Mouse (Mus musculus): ENCODE data around the gene Mtln. TPM values are rescaled to one million over a fixed set of nuclear protein-coding genes. Genes with fewer than 3 reads are reported as not detected.

Mtln gene
- polyA plus RNA-seq, 1 experiment from 2014 or later: 22.8 TPM

DNA sequence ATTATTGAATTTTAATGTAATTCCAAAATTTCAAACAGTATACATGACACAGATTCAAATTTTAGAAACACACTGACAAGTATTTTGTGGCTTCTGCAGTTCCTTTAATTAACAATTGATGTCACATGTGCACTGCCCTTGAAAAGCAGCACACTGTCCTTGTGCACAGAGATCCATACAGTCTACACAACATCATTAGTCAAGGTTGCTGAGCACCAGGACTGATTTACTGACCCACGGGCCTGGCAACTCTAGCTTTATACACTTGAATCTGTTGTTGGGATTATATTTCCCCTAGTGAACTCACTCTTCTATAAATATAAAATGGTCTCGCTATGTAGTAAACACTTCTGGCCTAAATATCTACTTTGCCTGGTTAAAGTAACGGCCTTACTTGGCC lies 17.3 kb downstream of the Mtln start:
- TF ChIP-seq EP300 (IDR thresholded peaks at IDR 0.05; ENCODE audit: low read depth) (no peak), CTCF (IDR thresholded peaks at IDR 0.05; ENCODE audit: low read depth) (no peak)
- Histone ChIP-seq H3K36me3 (replicated peaks; ENCODE audit: insufficient read depth, low read length) (no peaks in the 10 kb centered on the region), H3K9me3 (ENCODE audit: low read length) (no peaks in the 10 kb centered on the region), H3K9ac (replicated peaks) (no peak overlapping the region), H3K4me3 (ENCODE audit: low read depth, low read length) (no peak overlapping the region), H3K4me2 (ENCODE audit: low read depth, low read length) (no peak overlapping the region), H3K4me1 (ENCODE audit: insufficient read depth) (no peaks in the 10 kb centered on the region), H3K27me3 (ENCODE audit: insufficient read depth, low read length) (no peaks in the 10 kb centered on the region), H3K27ac (ENCODE audit: low read depth) (no peak overlapping the region)
- DNase-seq (no peak), ATAC-seq (no peak)
- whole genome bisulfite sequencing (ENCODE audit: insufficient replicate concordance): 79% methylated on average over 3 of the region's 3 CpGs

DNA sequence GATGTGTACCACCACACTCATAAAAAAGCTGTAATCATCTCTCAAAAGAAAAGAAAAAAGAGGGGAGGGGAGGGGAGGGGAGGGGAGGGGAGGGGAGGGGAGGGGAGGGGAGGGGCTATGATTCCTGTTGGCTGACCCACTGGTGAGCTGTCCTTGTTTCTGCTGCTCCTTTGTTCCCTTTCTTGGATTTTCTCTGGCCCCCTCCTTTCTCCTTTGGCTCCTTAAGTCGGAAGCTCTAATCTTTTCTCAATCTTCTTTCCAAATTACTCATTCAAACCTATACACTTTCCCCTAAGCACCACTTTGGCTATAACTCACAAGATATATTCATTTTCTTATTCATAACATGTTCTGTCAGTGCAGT lies 17.7 kb downstream of the Mtln start:
- H3K9ac ChIP-seq (replicated peaks): no peak overlapping the region

DNA sequence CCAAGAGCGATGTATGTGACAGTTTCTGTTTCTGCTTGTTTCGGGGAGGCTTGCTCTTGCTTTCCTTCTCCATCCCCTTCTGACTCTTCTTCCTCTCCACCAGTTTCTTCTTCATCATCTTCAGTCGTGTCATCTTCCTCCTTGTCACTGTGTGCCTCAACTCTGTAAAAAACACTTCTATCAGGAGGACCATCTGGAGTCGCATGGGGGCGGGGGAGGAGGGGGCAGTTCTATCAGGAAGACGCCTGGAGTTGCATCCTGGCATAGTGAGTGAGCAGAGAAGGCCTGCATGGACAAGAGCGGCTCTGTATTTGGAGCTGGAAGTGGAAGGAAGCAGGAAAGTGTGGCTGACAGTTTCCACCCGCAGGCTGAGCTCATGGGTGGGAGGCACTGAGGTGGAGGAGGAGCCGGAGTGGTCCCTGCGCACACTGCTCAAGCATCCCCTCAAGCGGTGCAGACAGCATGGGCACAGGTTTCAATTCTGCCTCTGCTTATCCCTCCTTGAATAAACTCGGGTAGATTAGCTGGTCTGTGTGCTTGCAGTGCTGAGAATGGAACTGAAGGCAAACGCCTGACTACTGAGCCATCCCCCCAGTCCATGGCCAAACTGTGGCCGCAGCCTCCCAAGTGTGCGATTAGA lies 18.2 kb downstream of the Mtln start:
- H3K27ac ChIP-seq (ENCODE audit: low read depth): no peak overlapping the region
- no peak for TF ChIP-seq CTCF (IDR thresholded peaks at IDR 0.05; ENCODE audit: low read depth)
- TF ChIP-seq EP300 (IDR thresholded peaks at IDR 0.05; ENCODE audit: low read depth): no peak
- WGBS (ENCODE audit: insufficient replicate concordance): 61% methylated on average over 15 of the region's 15 CpGs

More for the DNA sequence above, 17.7 kb downstream of the Mtln start:
- no peak for ATAC-seq
- TF ChIP-seq EP300 (IDR thresholded peaks at IDR 0.05; ENCODE audit: low read depth) (no peak), CTCF (IDR thresholded peaks at IDR 0.05; ENCODE audit: low read depth) (no peak)
- Histone ChIP-seq H3K4me3 (ENCODE audit: low read depth, low read length) (no peak overlapping the region), H3K27me3 (ENCODE audit: insufficient read depth, low read length) (no peaks in the 10 kb centered on the region), H3K36me3 (replicated peaks; ENCODE audit: insufficient read depth, low read length) (no peaks in the 10 kb centered on the region), H3K27ac (ENCODE audit: low read depth) (no peak overlapping the region), H3K4me1 (ENCODE audit: insufficient read depth) (no peaks in the 10 kb centered on the region), H3K4me2 (ENCODE audit: low read depth, low read length) (no peak overlapping the region), H3K9me3 (ENCODE audit: low read length) (no peaks in the 10 kb centered on the region)
- no peak for DNase-seq
- WGBS (ENCODE audit: insufficient replicate concordance): 62% methylated on average over 1 of the region's 1 CpGs

DNA sequence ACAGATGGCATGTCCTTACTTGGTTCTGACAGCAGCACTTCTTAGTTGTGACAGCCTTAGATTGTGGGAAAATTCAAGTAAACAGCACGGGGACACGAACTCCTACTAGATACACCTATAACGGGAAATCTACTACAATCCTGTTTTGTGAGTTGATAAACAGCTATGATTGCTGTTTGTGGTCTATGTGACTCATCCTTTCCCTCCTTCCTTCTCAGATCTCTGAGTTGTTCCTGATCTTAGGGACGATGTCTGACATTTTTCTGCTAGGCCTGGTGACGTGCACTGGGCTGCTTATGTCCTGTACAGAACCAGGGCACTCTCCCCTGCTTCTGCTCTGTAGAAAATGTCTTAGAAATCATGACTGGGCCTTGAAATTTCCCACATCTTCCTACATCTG lies 30.7 kb downstream of the Mtln start:
- ATAC-seq: no peak
- DNase-seq: no peak
- 79% methylated on average over 5 of the region's 5 CpGs for WGBS (ENCODE audit: insufficient replicate concordance)
- no peak overlapping the region for H3K27ac ChIP-seq (ENCODE audit: low read depth)
- TF ChIP-seq CTCF (IDR thresholded peaks at IDR 0.05; ENCODE audit: low read depth) (no peak), EP300 (IDR thresholded peaks at IDR 0.05; ENCODE audit: low read depth) (no peak)
- H3K4me2 ChIP-seq (ENCODE audit: low read depth, low read length): no peak overlapping the region
- H3K4me1 ChIP-seq (ENCODE audit: insufficient read depth): peaks cover 14% of the 10 kb centered on the region
- no peaks in the 10 kb centered on the region for H3K27me3 ChIP-seq (ENCODE audit: insufficient read depth, low read length)
- H3K9me3 ChIP-seq (ENCODE audit: low read length): no peaks in the 10 kb centered on the region
- H3K4me3 ChIP-seq (ENCODE audit: low read depth, low read length): no peak overlapping the region
- no peaks in the 10 kb centered on the region for H3K36me3 ChIP-seq (replicated peaks; ENCODE audit: insufficient read depth, low read length)
- H3K9ac ChIP-seq (replicated peaks): no peak overlapping the region

More for the DNA sequence above, 18.2 kb downstream of the Mtln start:
- Histone ChIP-seq H3K4me3 (ENCODE audit: low read depth, low read length) (no peak overlapping the region), H3K27me3 (ENCODE audit: insufficient read depth, low read length) (no peaks in the 10 kb centered on the region), H3K9ac (replicated peaks) (no peak overlapping the region), H3K4me1 (ENCODE audit: insufficient read depth) (no peaks in the 10 kb centered on the region), H3K36me3 (replicated peaks; ENCODE audit: insufficient read depth, low read length) (no peaks in the 10 kb centered on the region), H3K9me3 (ENCODE audit: low read length) (no peaks in the 10 kb centered on the region), H3K4me2 (ENCODE audit: low read depth, low read length) (no peak overlapping the region)
- no peak for ATAC-seq
- no peak for DNase-seq

DNA sequence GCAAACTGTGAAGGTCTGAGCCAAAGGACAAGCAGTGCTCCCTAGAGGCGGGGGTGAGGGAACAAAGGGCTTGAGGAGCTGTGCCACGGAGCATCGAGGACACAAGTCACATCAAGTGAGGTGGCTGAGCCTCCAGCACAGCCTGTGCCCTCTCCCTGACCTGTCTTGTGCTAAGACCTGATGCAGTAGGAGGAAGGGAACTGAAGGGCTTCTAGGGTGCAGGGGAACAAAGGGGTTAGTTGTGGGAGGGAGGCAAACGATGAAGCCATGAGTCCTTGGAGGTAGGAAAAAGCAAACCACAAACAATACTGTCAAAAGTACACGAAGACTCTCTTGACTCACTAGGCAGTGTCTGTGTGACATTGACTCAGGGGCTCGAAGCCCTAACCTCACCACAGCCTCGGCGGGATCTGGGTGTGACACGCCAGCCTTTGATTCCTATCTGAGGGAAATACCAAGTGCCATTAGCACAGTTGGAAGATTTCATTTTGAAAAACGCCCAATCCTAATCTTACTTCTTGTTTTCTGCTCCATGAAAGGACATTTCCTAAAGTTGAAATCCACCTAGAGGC lies 31.8 kb downstream of the Mtln start:
- WGBS (ENCODE audit: insufficient replicate concordance): 43% methylated on average over 10 of the region's 10 CpGs
- no peak for TF ChIP-seq CTCF (IDR thresholded peaks at IDR 0.05; ENCODE audit: low read depth)
- TF ChIP-seq EP300 (IDR thresholded peaks at IDR 0.05; ENCODE audit: low read depth): no peak
- no peak for DNase-seq

DNA sequence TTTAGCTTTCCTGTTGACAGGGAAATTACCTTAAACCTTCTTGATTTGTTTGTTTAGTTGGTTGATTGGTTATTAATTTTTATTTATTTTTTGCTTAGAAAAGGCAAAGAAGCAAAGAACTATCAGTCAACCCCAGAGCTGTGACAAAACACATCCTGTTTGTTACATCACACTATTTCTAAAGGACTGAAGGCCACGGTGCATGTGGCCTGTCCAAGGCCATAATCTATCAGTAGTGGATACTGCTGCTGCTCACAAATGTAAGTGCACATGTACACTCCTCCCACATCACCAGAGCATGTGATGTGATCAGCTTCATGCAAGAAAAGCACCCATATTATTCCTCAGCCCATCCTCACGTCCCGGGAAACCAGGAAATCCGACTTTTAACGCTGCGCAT lies 32.3 kb downstream of the Mtln start:
- Histone ChIP-seq H3K27me3 (ENCODE audit: insufficient read depth, low read length) (no peaks in the 10 kb centered on the region), H3K27ac (ENCODE audit: low read depth) (no peak overlapping the region), H3K4me2 (ENCODE audit: low read depth, low read length) (no peak overlapping the region), H3K4me3 (ENCODE audit: low read depth, low read length) (no peak overlapping the region), H3K36me3 (replicated peaks; ENCODE audit: insufficient read depth, low read length) (no peaks in the 10 kb centered on the region), H3K9ac (replicated peaks) (no peak overlapping the region), H3K4me1 (ENCODE audit: insufficient read depth) (peaks cover 14% of the 10 kb centered on the region), H3K9me3 (ENCODE audit: low read length) (no peaks in the 10 kb centered on the region)
- TF ChIP-seq EP300 (IDR thresholded peaks at IDR 0.05; ENCODE audit: low read depth) (no peak), CTCF (IDR thresholded peaks at IDR 0.05; ENCODE audit: low read depth) (no peak)
- WGBS (ENCODE audit: insufficient replicate concordance): 76% methylated on average over 6 of the region's 6 CpGs
- DNase-seq (no peak), ATAC-seq (peak; percentile 55; the same call in 1 of the 2 replicates)

More for the DNA sequence above, 31.8 kb downstream of the Mtln start:
- peaks cover 14% of the 10 kb centered on the region for H3K4me1 ChIP-seq (ENCODE audit: insufficient read depth)
- no peak overlapping the region; the same call in 1 of the 2 replicates for H3K27ac ChIP-seq (ENCODE audit: low read depth)
- no peak overlapping the region for H3K4me2 ChIP-seq (ENCODE audit: low read depth, low read length)
- H3K4me3 ChIP-seq (ENCODE audit: low read depth, low read length): no peak overlapping the region
- H3K9me3 ChIP-seq (ENCODE audit: low read length): no peaks in the 10 kb centered on the region
- no peak overlapping the region for H3K9ac ChIP-seq (replicated peaks)
- ATAC-seq: no peak
- no peaks in the 10 kb centered on the region for H3K36me3 ChIP-seq (replicated peaks; ENCODE audit: insufficient read depth, low read length)
- H3K27me3 ChIP-seq (ENCODE audit: insufficient read depth, low read length): no peaks in the 10 kb centered on the region
